In the genomic region with DNA sequence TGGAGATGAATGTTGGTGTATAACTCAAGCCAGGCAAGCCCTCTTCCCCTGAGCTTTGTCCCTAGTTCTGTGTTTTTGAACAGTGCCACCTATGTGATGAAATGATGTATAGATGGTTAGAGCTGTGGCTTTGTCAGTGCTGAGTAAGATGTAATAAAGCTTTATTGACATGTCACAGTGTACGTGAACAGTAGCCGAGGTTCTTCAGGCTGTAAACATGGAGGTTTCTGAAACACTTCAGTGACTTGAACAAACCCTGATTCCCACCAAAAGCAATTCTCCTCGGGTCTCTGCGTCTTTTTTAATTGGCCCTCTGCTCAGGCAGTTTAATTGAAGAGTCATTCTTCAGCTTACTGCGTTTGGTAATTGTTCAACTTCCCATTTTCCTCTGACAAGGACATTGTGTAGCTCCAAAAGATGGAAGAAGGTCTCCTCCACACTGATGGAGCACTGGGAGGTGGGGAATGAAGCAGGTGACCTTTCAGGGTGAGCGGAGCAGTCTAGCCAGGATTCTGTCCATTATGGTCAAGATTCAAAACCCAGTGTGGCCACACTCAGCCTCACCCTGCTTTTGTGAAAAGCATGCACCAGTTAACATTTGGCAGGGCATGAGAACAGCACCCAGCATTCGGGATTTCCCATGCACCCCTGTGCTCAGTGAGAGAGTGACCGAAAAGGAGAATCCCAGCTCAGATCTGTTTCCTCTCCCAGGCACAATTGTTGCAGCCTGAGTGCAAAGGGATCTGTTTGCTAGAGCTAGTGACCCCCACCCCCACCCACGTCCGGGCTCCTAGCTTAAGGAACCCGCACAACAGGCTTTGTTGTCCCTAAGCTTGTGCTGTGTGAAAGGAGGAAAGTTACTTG, we compare ENCODE assay signal across 12 mouse cellular contexts.
A peak's percentile ranks its signal among the peaks of the same experiment; 100 is the strongest.
DNase-seq lines count a peak whose midpoint lies in the region; ATAC-seq and TF ChIP-seq lines count a peak whose summit lies in the region.
"Had no signal": no experiment of that assay in that cellular context is flagged by ENCODE, and none has a peak within 500 bp of the region (broad histone marks: within the 10 kb centered on the region; RNA-seq: fewer than 3 reads in every experiment).

No protein-coding gene starts in this region.

- peak overlapping the region; percentile 12; the same call in 1 of the 2 replicates for H3K27ac ChIP-seq in heart, embryonic 13.5 days (replicated peaks)
- no peak overlapping the region for H3K27ac ChIP-seq in heart, adult 2 months
- no peak overlapping the region for H3K27ac ChIP-seq in embryonic facial prominence, embryonic 11.5 days (replicated peaks; ENCODE audit: low read depth, low read length)
- H3K27ac ChIP-seq in hindbrain, embryonic 15.5 days (replicated peaks): 0 out of 2 replicates have a peak overlapping the region, but pooled peaks have one; percentile 41
- peak overlapping the region; percentile 33; the same call in 1 of the 2 replicates for H3K27ac ChIP-seq in neural tube, embryonic 13.5 days (replicated peaks)
- H3K27ac ChIP-seq: liver, embryonic 14.5 days had no signal

- no peak for TF ChIP-seq POLR2A in heart, adult 2 months (IDR thresholded peaks at IDR 0.05; ENCODE audit: insufficient read depth, low read depth, low read length)

- intact Hi-C loops in heart, adult 2 months (cut with DNase I): no loop called here
- intact Hi-C loops in left cerebral cortex, postnatal 10 days (cut with DNase I): no loop called here

- TF ChIP-seq CTCF in heart, adult 2 months (IDR thresholded peaks at IDR 0.05): no peak

- no peaks in the 10 kb centered on the region for H3K9me3 ChIP-seq in heart, embryonic 13.5 days
- H3K9me3 ChIP-seq in embryonic facial prominence, embryonic 11.5 days (replicated peaks; ENCODE audit: control insufficient read depth, low read length): no peaks in the 10 kb centered on the region
- no peaks in the 10 kb centered on the region for H3K9me3 ChIP-seq in hindbrain, embryonic 15.5 days
- no peaks in the 10 kb centered on the region for H3K9me3 ChIP-seq in neural tube, embryonic 13.5 days

- no peak overlapping the region for H3K4me3 ChIP-seq in heart, embryonic 13.5 days
- H3K4me3 ChIP-seq in heart, adult 2 months: no peak overlapping the region
- H3K4me3 ChIP-seq in embryonic facial prominence, embryonic 11.5 days (ENCODE audit: low read depth, low read length): no peak overlapping the region
- no peak overlapping the region for H3K4me3 ChIP-seq in hindbrain, embryonic 15.5 days
- no peak overlapping the region for H3K4me3 ChIP-seq in neural tube, embryonic 13.5 days
- H3K4me3 ChIP-seq: erythroblast, embryonic 14.5 days had no signal

- no peak for DNase-seq in heart, adult 2 months
- no peak for DNase-seq in embryonic facial prominence, embryonic 11.5 days (ENCODE audit: low spot score)
- DNase-seq in cerebellum, postnatal 4 days (ENCODE audit: low spot score in 2 of 2): no peak
- no peak for DNase-seq in left cerebral cortex, postnatal 10 days (ENCODE audit: extremely low spot score in 1 of 2, low spot score in 2 of 2)
- DNase-seq in adrenal gland, postnatal 10 days: no peak
- DNase-seq: kidney, postnatal 14 days had no signal

- no peak overlapping the region for H3K4me2 ChIP-seq in heart, embryonic 13.5 days
- no peak overlapping the region for H3K4me2 ChIP-seq in embryonic facial prominence, embryonic 11.5 days (ENCODE audit: low read depth, low read length)
- no peak overlapping the region for H3K4me2 ChIP-seq in hindbrain, embryonic 15.5 days
- H3K4me2 ChIP-seq in neural tube, embryonic 13.5 days: 0 out of 2 replicates have a peak overlapping the region, but pooled peaks have one; percentile 12
- H3K4me2 ChIP-seq: heart, embryonic 11.5 days had no signal

- no peaks in the 10 kb centered on the region for H3K36me3 ChIP-seq in heart, embryonic 13.5 days
- no peaks in the 10 kb centered on the region for H3K36me3 ChIP-seq in heart, adult 2 months (ENCODE audit: control insufficient read depth, insufficient read depth, low read length)
- no peaks in the 10 kb centered on the region for H3K36me3 ChIP-seq in embryonic facial prominence, embryonic 11.5 days (replicated peaks; ENCODE audit: control insufficient read depth, insufficient read depth, low read depth, low read length)
- no peaks in the 10 kb centered on the region for H3K36me3 ChIP-seq in hindbrain, embryonic 15.5 days
- H3K36me3 ChIP-seq in neural tube, embryonic 13.5 days: no peaks in the 10 kb centered on the region

- TF ChIP-seq EP300 in heart, adult 2 months (IDR thresholded peaks at IDR 0.05; ENCODE audit: insufficient read depth, low read depth, low read length): no peak

- peaks cover 50% of the 10 kb centered on the region for H3K4me1 ChIP-seq in heart, embryonic 13.5 days
- H3K4me1 ChIP-seq in heart, adult 2 months (ENCODE audit: control insufficient read depth, insufficient read depth, low read length): peaks cover 1% of the 10 kb centered on the region; the same call in 1 of the 2 replicates
- no peaks in the 10 kb centered on the region; the same call in 1 of the 2 replicates for H3K4me1 ChIP-seq in embryonic facial prominence, embryonic 11.5 days (ENCODE audit: control insufficient read depth, insufficient read depth, low read length)
- peaks cover 10% of the 10 kb centered on the region for H3K4me1 ChIP-seq in hindbrain, embryonic 15.5 days (replicated peaks)
- peaks cover 28% of the 10 kb centered on the region for H3K4me1 ChIP-seq in neural tube, embryonic 13.5 days (replicated peaks)

- no peaks in the 10 kb centered on the region for H3K79me2 ChIP-seq in heart, adult 2 months (replicated peaks; ENCODE audit: control insufficient read depth, insufficient read depth, low read length)

- H3K27me3 ChIP-seq in heart, embryonic 13.5 days (replicated peaks): no peaks in the 10 kb centered on the region
- H3K27me3 ChIP-seq in heart, adult 2 months (ENCODE audit: control insufficient read depth, insufficient read depth, low read length): no peaks in the 10 kb centered on the region
- no peaks in the 10 kb centered on the region for H3K27me3 ChIP-seq in embryonic facial prominence, embryonic 11.5 days (ENCODE audit: control insufficient read depth, insufficient read depth, low read length)
- no peaks in the 10 kb centered on the region for H3K27me3 ChIP-seq in hindbrain, embryonic 15.5 days
- H3K27me3 ChIP-seq in neural tube, embryonic 13.5 days: no peaks in the 10 kb centered on the region

- WGBS in heart, embryonic 13.5 days: 61% methylated on average over 11 of the region's 11 CpGs
- WGBS in heart, adult 2 months: 66% methylated on average over 11 of the region's 11 CpGs
- WGBS in embryonic facial prominence, embryonic 11.5 days: 37% methylated on average over 11 of the region's 11 CpGs
- 13% methylated on average over 11 of the region's 11 CpGs for WGBS in hindbrain, embryonic 15.5 days
- 13% methylated on average over 11 of the region's 11 CpGs for WGBS in neural tube, embryonic 13.5 days

- H3K9ac ChIP-seq in heart, embryonic 13.5 days: no peak overlapping the region
- H3K9ac ChIP-seq in heart, adult 2 months (ENCODE audit: low read depth, low read length): no peak overlapping the region
- H3K9ac ChIP-seq in embryonic facial prominence, embryonic 11.5 days (replicated peaks; ENCODE audit: low read length): no peak overlapping the region
- no peak overlapping the region for H3K9ac ChIP-seq in hindbrain, embryonic 15.5 days
- H3K9ac ChIP-seq in neural tube, embryonic 13.5 days: peak overlapping the region; percentile 43
- H3K9ac ChIP-seq: liver, embryonic 14.5 days had no signal

- no peak for ATAC-seq in heart, embryonic 13.5 days (ENCODE audit: extremely low read depth, insufficient number of reproducible peaks, low FRiP score, low TSS enrichment)
- ATAC-seq in embryonic facial prominence, embryonic 11.5 days (replicated peaks; ENCODE audit: insufficient number of reproducible peaks, low FRiP score, low TSS enrichment, low read depth): peak; percentile 70
- ATAC-seq in hindbrain, embryonic 15.5 days (ENCODE audit: low FRiP score, low read depth): peak; percentile 59; the same call in 1 of the 2 replicates
- ATAC-seq in neural tube, embryonic 13.5 days (ENCODE audit: low read depth): peak; percentile 38; the same call in 1 of the 2 replicates

Comparison
In these comparisons a context has a peak if more than half of its experiments do, and no peak if none do; other contexts are left out.
1. H3K27ac ChIP-seq: peak in heart, embryonic 13.5 days (single experiment), hindbrain, embryonic 15.5 days (single experiment) and neural tube, embryonic 13.5 days (single experiment); none in heart, adult 2 months (single experiment) and embryonic facial prominence, embryonic 11.5 days (single experiment).